Mouse (Mus musculus): ENCODE measurements at regions not wholly inside any gene's neighbourhood (a gene's known extent, or its start where the extent isn't known, plus 50 kb on each side); places are given as distances from the start of the nearest gene placed in this dataset.

- no peak overlapping the region for H3K4me3 ChIP-seq (ENCODE audit: insufficient read depth in 1 of 2, low read depth in 1 of 2, low read length in 2 of 2, poor library complexity in 1 of 2, severe bottlenecking in 1 of 2)
- no peaks in the 10 kb centered on the region for H3K36me3 ChIP-seq (ENCODE audit: control insufficient read depth, insufficient read depth, low read length, poor library complexity, severe bottlenecking)
- TF ChIP-seq CHD2 (IDR thresholded peaks at IDR 0.05; ENCODE audit: low read depth, low read length): no peak
- no peak for TF ChIP-seq MAFK (IDR thresholded peaks at IDR 0.05; ENCODE audit: insufficient read depth, low read depth, low read length)
- no peak for TF ChIP-seq HCFC1 (IDR thresholded peaks at IDR 0.05; ENCODE audit: borderline replicate concordance, insufficient read depth, low read length)
- TF ChIP-seq ZNF384 (IDR thresholded peaks at IDR 0.05; ENCODE audit: low read depth, low read length): no peak
- no peak for TF ChIP-seq ZC3H11A (IDR thresholded peaks at IDR 0.05; ENCODE audit: borderline replicate concordance, low read depth, low read length)
- in situ Hi-C loops (cut with MboI; ENCODE audit: low sequenced_read_pairs in 2 of 2, unreplicated experiment in 2 of 2): no loop called here
- no peak for DNase-seq (ENCODE audit: low read depth, low spot score)
- H3K27ac ChIP-seq (ENCODE audit: insufficient read depth, low read depth, low read length, poor library complexity, severe bottlenecking): no peak overlapping the region
- no peaks in the 10 kb centered on the region for H3K4me1 ChIP-seq (ENCODE audit: control insufficient read depth in 2 of 2, insufficient read depth in 2 of 2, low read length in 2 of 2, poor library complexity in 1 of 2)
- no peak overlapping the region for H3K9ac ChIP-seq (ENCODE audit: insufficient read depth, low read depth, low read length, poor library complexity, severe bottlenecking)
- no peaks in the 10 kb centered on the region for H3K9me3 ChIP-seq (ENCODE audit: control insufficient read depth, insufficient read depth, low read depth, low read length)
These were observed 657.3 kb upstream of the Impad1 start for GRCm38 (mm10) chr4:5450417-5450816.

- no peaks in the 10 kb centered on the region for H3K4me1 ChIP-seq (ENCODE audit: control insufficient read depth in 2 of 2, insufficient read depth in 2 of 2, low read length in 2 of 2, poor library complexity in 1 of 2)
- H3K4me3 ChIP-seq (ENCODE audit: insufficient read depth in 1 of 2, low read depth in 1 of 2, low read length in 2 of 2, poor library complexity in 1 of 2, severe bottlenecking in 1 of 2): no peak overlapping the region
- DNase-seq (ENCODE audit: low read depth, low spot score): no peak
- H3K36me3 ChIP-seq (ENCODE audit: control insufficient read depth, insufficient read depth, low read length, poor library complexity, severe bottlenecking): no peaks in the 10 kb centered on the region
- TF ChIP-seq HCFC1 (IDR thresholded peaks at IDR 0.05; ENCODE audit: borderline replicate concordance, insufficient read depth, low read length) (no peak), CHD2 (IDR thresholded peaks at IDR 0.05; ENCODE audit: low read depth, low read length) (no peak), ZC3H11A (IDR thresholded peaks at IDR 0.05; ENCODE audit: borderline replicate concordance, low read depth, low read length) (no peak), ZNF384 (IDR thresholded peaks at IDR 0.05; ENCODE audit: low read depth, low read length) (no peak), MAFK (IDR thresholded peaks at IDR 0.05; ENCODE audit: insufficient read depth, low read depth, low read length) (no peak)
- H3K9ac ChIP-seq (ENCODE audit: insufficient read depth, low read depth, low read length, poor library complexity, severe bottlenecking): no peak overlapping the region
- in situ Hi-C loops (cut with MboI; ENCODE audit: low sequenced_read_pairs in 2 of 2, unreplicated experiment in 2 of 2): no loop called here
- no peak overlapping the region for H3K27ac ChIP-seq (ENCODE audit: insufficient read depth, low read depth, low read length, poor library complexity, severe bottlenecking)
- no peaks in the 10 kb centered on the region for H3K9me3 ChIP-seq (ENCODE audit: control insufficient read depth, insufficient read depth, low read depth, low read length)
These were observed 648.3 kb upstream of the Impad1 start for GRCm38 (mm10) chr4:5441339-5442019.

GRCm38 (mm10) chr4:5437076-5437475, 643.9 kb upstream of the Impad1 start:
- H3K36me3 ChIP-seq (ENCODE audit: control insufficient read depth, insufficient read depth, low read length, poor library complexity, severe bottlenecking): no peaks in the 10 kb centered on the region
- in situ Hi-C loops (cut with MboI; ENCODE audit: low sequenced_read_pairs in 2 of 2, unreplicated experiment in 2 of 2): no loop called here
- H3K9ac ChIP-seq (ENCODE audit: insufficient read depth, low read depth, low read length, poor library complexity, severe bottlenecking): no peak overlapping the region
- no peaks in the 10 kb centered on the region for H3K9me3 ChIP-seq (ENCODE audit: control insufficient read depth, insufficient read depth, low read depth, low read length)
- no peaks in the 10 kb centered on the region for H3K4me1 ChIP-seq (ENCODE audit: control insufficient read depth in 2 of 2, insufficient read depth in 2 of 2, low read length in 2 of 2, poor library complexity in 1 of 2)
- DNase-seq (ENCODE audit: low read depth, low spot score): no peak
- no peak for TF ChIP-seq MAFK (IDR thresholded peaks at IDR 0.05; ENCODE audit: insufficient read depth, low read depth, low read length)
- no peak for TF ChIP-seq HCFC1 (IDR thresholded peaks at IDR 0.05; ENCODE audit: borderline replicate concordance, insufficient read depth, low read length)
- TF ChIP-seq ZNF384 (IDR thresholded peaks at IDR 0.05; ENCODE audit: low read depth, low read length): no peak
- no peak for TF ChIP-seq ZC3H11A (IDR thresholded peaks at IDR 0.05; ENCODE audit: borderline replicate concordance, low read depth, low read length)
- no peak for TF ChIP-seq CHD2 (IDR thresholded peaks at IDR 0.05; ENCODE audit: low read depth, low read length)
- H3K27ac ChIP-seq (ENCODE audit: insufficient read depth, low read depth, low read length, poor library complexity, severe bottlenecking): no peak overlapping the region
- H3K4me3 ChIP-seq (ENCODE audit: insufficient read depth in 1 of 2, low read depth in 1 of 2, low read length in 2 of 2, poor library complexity in 1 of 2, severe bottlenecking in 1 of 2): no peak overlapping the region
